26 mouse cellular contexts compared by ENCODE assay signal in genomic region chr10:18368111-18368510, GRCm38 (mm10).
"Had no signal": no experiment of that assay in that cellular context is flagged by ENCODE, and none has a peak within 500 bp of the region (broad histone marks: within the 10 kb centered on the region; RNA-seq: fewer than 3 reads in every experiment).

No protein-coding gene starts in this region.

- H3K27me3 ChIP-seq: heart, embryonic 12.5 days; hindbrain, embryonic 12.5 days; intestine, embryonic 15.5 days; limb, embryonic 12.5 days; liver, embryonic 13.5 days; liver, embryonic 15.5 days had no signal

- H3K4me2 ChIP-seq: heart, embryonic 12.5 days; hindbrain, embryonic 12.5 days; hindbrain, embryonic 14.5 days; intestine, embryonic 15.5 days; limb, embryonic 12.5 days; liver, embryonic 11.5 days; liver, embryonic 13.5 days; liver, embryonic 15.5 days had no signal

- H3K36me3 ChIP-seq: heart, embryonic 10.5 days; heart, embryonic 12.5 days; hindbrain, embryonic 10.5 days; hindbrain, embryonic 12.5 days; intestine, embryonic 15.5 days; limb, embryonic 10.5 days; limb, embryonic 12.5 days; liver, embryonic 13.5 days; liver, embryonic 15.5 days had no signal

- H3K9me3 ChIP-seq: heart, embryonic 10.5 days; hindbrain, embryonic 12.5 days; intestine, embryonic 15.5 days; limb, embryonic 10.5 days; limb, embryonic 12.5 days; liver, embryonic 13.5 days; liver, embryonic 15.5 days had no signal

- H3K9ac ChIP-seq: heart, embryonic 12.5 days; hindbrain, embryonic 12.5 days; hindbrain, embryonic 14.5 days; intestine, embryonic 15.5 days; limb, embryonic 12.5 days; liver, embryonic 13.5 days; liver, embryonic 15.5 days; liver, postnatal 0 days had no signal

- ATAC-seq: forebrain, embryonic 16.5 days; hindbrain, embryonic 16.5 days; inflammation-experienced regulatory T-cells, adult 6 months; intestine, embryonic 15.5 days; intestine, postnatal 0 days; liver, postnatal 0 days had no signal

- DNase-seq: gastrocnemius, adult 2 months; gastrocnemius, postnatal 10 days; gastrocnemius, postnatal 25 days; heart, adult 18-20 months; heart, postnatal 10 days; heart, postnatal 4 days; kidney, postnatal 10 days; kidney, postnatal 4 days; liver, embryonic 13.5 days; liver, postnatal 0 days had no signal

- H3K4me3 ChIP-seq: gastrocnemius, adult 2 months; heart, embryonic 10.5 days; heart, embryonic 12.5 days; hindbrain, embryonic 10.5 days; hindbrain, embryonic 12.5 days; intestine, embryonic 15.5 days; layer of hippocampus, adult 2 months; left cerebral cortex, adult 2 months; limb, embryonic 10.5 days; limb, embryonic 12.5 days; liver, embryonic 13.5 days; liver, embryonic 15.5 days had no signal

- H3K27ac ChIP-seq: gastrocnemius, adult 2 months; heart, embryonic 10.5 days; hindbrain, embryonic 10.5 days; hindbrain, embryonic 12.5 days; hindbrain, embryonic 14.5 days; intestine, embryonic 15.5 days; layer of hippocampus, adult 2 months; left cerebral cortex, adult 2 months; limb, embryonic 10.5 days; limb, embryonic 12.5 days; liver, embryonic 13.5 days; liver, embryonic 15.5 days had no signal
